Mouse (Mus musculus) embryonic stem cell, embryonic (primary cell): ENCODE measurements at regions not wholly inside any gene's neighbourhood (a gene's known extent, or its start where the extent isn't known, plus 50 kb on each side); places are given as distances from the start of the nearest gene placed in this dataset.

Experiments used
- CTCF ChIA-PET, 4 experiments: fragments of 300-600 bp in 2 of 4; fragments of 350-600 bp in 2 of 4; sonication (Branson Sonifier 250); formaldehyde crosslinking; loops; one replicate each; lab custom pipeline; 2022; ENCODE audit warnings: inconsistent platforms in 2 of 4; lab: Charles Lee
- POLR2A ChIA-PET, 4 experiments: fragments of 300-600 bp in 2 of 4; fragments of 350-600 bp in 2 of 4; sonication (Branson Sonifier 250); formaldehyde crosslinking; loops; one replicate each; lab custom pipeline; 2022; ENCODE audit warnings: antibody characterized with exemption in 4 of 4, inconsistent platforms in 1 of 4; lab: Charles Lee

- CTCF ChIA-PET = no interaction called here
- POLR2A ChIA-PET = interaction anchor here in 2 of 4 experiments (0.8 to 2.7 kb wide), 8 partner anchors 9 to 64 kb away, joined by 3 to 11 read pairs (median 4); partner anchors contain the start of gene Odc1 (in 1 of the 2)
Measured at GRCm38 (mm10) chr12:17481687-17482086, 62.9 kb upstream of the Odc1 start.

- CTCF ChIA-PET = no interaction called here
- POLR2A ChIA-PET = interaction anchor here in 3 of 4 experiments (0.6 to 2.7 kb wide), 9 partner anchors 10 to 423 kb away, joined by 3 to 11 read pairs (median 5); partner anchors contain the start of gene Odc1 (in 1 of the 3)
Measured at GRCm38 (mm10) chr12:17482196-17482595, 62.4 kb upstream of the Odc1 start.

- CTCF ChIA-PET = no interaction called here
- POLR2A ChIA-PET = interaction anchor here (0.7 to 1.6 kb wide), 11 partner anchors 10 to 206 kb away, joined by 3 to 7 read pairs (median 3); partner anchors contain the start of gene Odc1 (in 1 of the 4)
Measured at GRCm38 (mm10) chr12:17484448-17484847, 60.1 kb upstream of the Odc1 start.

- POLR2A ChIA-PET = interaction anchor here in 2 of 4 experiments (0.7 to 3.3 kb wide), 8 partner anchors 14 to 61 kb away, joined by 3 to 18 read pairs (median 4); partner anchors contain the start of gene Odc1 (in 1 of the 2)
- CTCF ChIA-PET = no interaction called here
Measured at GRCm38 (mm10) chr12:17486062-17486770, 58.4 kb upstream of the Odc1 start.

- ChIA-PET CTCF (interaction anchor here in 1 of 4 experiments (0.6 kb wide), 1 partner anchor 402 kb away, joined by 3 read pairs; no protein-coding TSS in a partner anchor), POLR2A (interaction anchor here in 1 of 4 experiments (0.8 to 3.3 kb wide), 7 partner anchors 9 to 200 kb away, joined by 3 to 18 read pairs (median 3); partner anchors contain the start of gene Odc1)
Measured at GRCm38 (mm10) chr12:17487336-17487735, 57.3 kb upstream of the Odc1 start.

- POLR2A ChIA-PET = interaction anchor here in 1 of 4 experiments (0.7 to 3.3 kb wide), 5 partner anchors 14 to 1673 kb away, joined by 3 to 18 read pairs (median 4); partner anchors contain the start of gene Odc1
Measured at GRCm38 (mm10) chr12:17488203-17488602, 56.4 kb upstream of the Odc1 start.

GRCm38 (mm10) chr12:17489971-17490370, 54.6 kb upstream of the Odc1 start:
- CTCF ChIA-PET = no interaction called here

More at GRCm38 (mm10) chr12:17488203-17488602, 56.4 kb upstream of the Odc1 start:
- CTCF ChIA-PET = interaction anchor here in 3 of 4 experiments (0.6 to 0.7 kb wide), 3 partner anchors 38 to 69 kb away, joined by 3 to 4 read pairs (median 3); no protein-coding TSS in a partner anchor

GRCm38 (mm10) chr12:17492574-17492973, 52.0 kb upstream of the Odc1 start:
- CTCF ChIA-PET = no interaction called here
- POLR2A ChIA-PET = interaction anchor here in 2 of 4 experiments (0.9 to 1.2 kb wide), 2 partner anchors 17 to 64 kb away, joined by 3 read pairs; no protein-coding TSS in a partner anchor

More at GRCm38 (mm10) chr12:17489971-17490370, 54.6 kb upstream of the Odc1 start:
- POLR2A ChIA-PET = no interaction called here

- ChIA-PET POLR2A (interaction anchor here in 2 of 4 experiments (1.1 to 2.1 kb wide), 4 partner anchors 44 to 64 kb away, joined by 3 to 17 read pairs (median 3); partner anchors contain the start of gene Odc1 (in 1 of the 2)), CTCF (interaction anchor here in 1 of 4 experiments (0.5 kb wide), 1 partner anchor 477 kb away, joined by 3 read pairs; no protein-coding TSS in a partner anchor)
Measured at GRCm38 (mm10) chr12:17493053-17493452, 51.5 kb upstream of the Odc1 start.

- POLR2A ChIA-PET = interaction anchor here in 3 of 4 experiments (0.6 to 2.1 kb wide), 8 partner anchors 16 to 63 kb away, joined by 3 to 17 read pairs (median 4); partner anchors contain the start of gene Odc1 (in 1 of the 3)
- CTCF ChIA-PET = no interaction called here
Measured at GRCm38 (mm10) chr12:17493810-17494209, 50.8 kb upstream of the Odc1 start.
